Comparison of ENCODE assay signal across 8 mouse cellular contexts in the genomic region with DNA sequence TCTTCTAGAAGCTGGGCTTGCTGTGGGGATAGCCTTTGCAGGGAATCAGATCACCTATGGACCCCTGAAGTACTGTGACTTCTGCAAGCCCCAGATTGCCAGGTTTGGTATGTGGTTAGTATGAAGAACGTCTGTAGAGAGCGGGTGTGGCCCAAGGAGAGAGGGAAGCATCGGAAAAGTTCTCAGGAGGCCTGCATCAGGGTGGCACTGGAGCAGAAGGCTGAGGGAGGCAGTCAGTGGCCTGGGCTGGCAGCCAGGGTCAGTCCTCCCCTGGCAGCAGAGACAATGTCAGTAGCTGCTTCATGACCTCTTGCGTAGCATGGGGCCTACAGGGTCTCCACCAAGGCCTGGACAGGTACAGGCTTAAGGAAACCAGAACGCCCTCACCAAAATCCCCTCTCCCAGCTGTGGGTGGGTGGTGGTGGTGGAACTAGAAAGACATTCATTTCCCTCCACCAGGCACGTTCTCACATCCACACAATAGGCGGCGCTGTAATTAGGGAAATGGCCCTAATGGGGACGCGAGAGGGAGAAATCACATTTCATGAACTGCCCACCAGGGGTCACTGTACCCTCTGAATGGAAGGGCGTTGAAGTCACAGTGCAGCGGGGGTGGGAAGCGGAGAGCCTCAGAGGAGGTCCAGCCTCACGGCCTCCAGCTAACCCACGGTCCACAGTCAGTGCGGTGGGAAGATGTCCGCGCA. TPM values are rescaled to one million over a fixed set of nuclear protein-coding genes. Genes with fewer than 3 reads are reported as not detected.
DNase-seq lines count a peak whose midpoint lies in the region; ATAC-seq lines count a peak whose summit lies in the region.

No protein-coding gene starts in this region.

- H3K4me1 ChIP-seq in embryonic facial prominence, embryonic 14.5 days (ENCODE audit: control insufficient read depth, insufficient read depth, low read length), result peaks cover 9% of the 10 kb centered on the region
- H3K4me1 ChIP-seq in heart, embryonic 10.5 days, result peaks cover 24% of the 10 kb centered on the region
- peaks cover 3% of the 10 kb centered on the region; the same call in 1 of the 2 replicates for H3K4me1 ChIP-seq in kidney, embryonic 14.5 days (ENCODE audit: control insufficient read depth, insufficient read depth, low read length)
- H3K4me1 ChIP-seq in limb, embryonic 15.5 days, result peaks cover 36% of the 10 kb centered on the region

- H3K27ac ChIP-seq in embryonic facial prominence, embryonic 14.5 days (replicated peaks; ENCODE audit: low read depth, low read length), result no peak overlapping the region
- no peak overlapping the region for H3K27ac ChIP-seq in heart, embryonic 10.5 days
- no peak overlapping the region for H3K27ac ChIP-seq in kidney, embryonic 14.5 days (ENCODE audit: low read depth, low read length)
- H3K27ac ChIP-seq in limb, embryonic 15.5 days, result no peak overlapping the region

- peak overlapping the region; percentile 22 for H3K4me3 ChIP-seq in embryonic facial prominence, embryonic 14.5 days (ENCODE audit: low read depth, low read length)
- peak overlapping the region; percentile 53 for H3K4me3 ChIP-seq in heart, embryonic 10.5 days
- H3K4me3 ChIP-seq in kidney, embryonic 14.5 days (ENCODE audit: low read length), result peak overlapping the region; percentile 16
- H3K4me3 ChIP-seq in limb, embryonic 15.5 days, result peak overlapping the region; percentile 29

- peak overlapping the region; percentile 28; the same call in 1 of the 2 replicates for H3K9ac ChIP-seq in embryonic facial prominence, embryonic 14.5 days (ENCODE audit: low read depth, low read length)
- no peak overlapping the region for H3K9ac ChIP-seq in kidney, embryonic 14.5 days (ENCODE audit: low read depth, low read length)
- H3K9ac ChIP-seq in limb, embryonic 15.5 days, result no peak overlapping the region

- WGBS in embryonic facial prominence, embryonic 14.5 days, result 26% methylated on average over 18 of the region's 18 CpGs
- WGBS in heart, embryonic 10.5 days, result 28% methylated on average over 18 of the region's 18 CpGs
- WGBS in kidney, embryonic 14.5 days, result 27% methylated on average over 18 of the region's 18 CpGs
- WGBS in limb, embryonic 15.5 days, result 28% methylated on average over 18 of the region's 18 CpGs

- peaks cover 22% of the 10 kb centered on the region for H3K27me3 ChIP-seq in embryonic facial prominence, embryonic 14.5 days (replicated peaks; ENCODE audit: control insufficient read depth, insufficient read depth, low read length)
- peaks cover 53% of the 10 kb centered on the region for H3K27me3 ChIP-seq in heart, embryonic 10.5 days (ENCODE audit: insufficient read depth, poor library complexity, severe bottlenecking)
- H3K27me3 ChIP-seq in kidney, embryonic 14.5 days (ENCODE audit: control insufficient read depth, insufficient read depth, low read length), result peaks cover 18% of the 10 kb centered on the region
- H3K27me3 ChIP-seq in limb, embryonic 15.5 days, result peaks cover 38% of the 10 kb centered on the region

- H3K36me3 ChIP-seq in embryonic facial prominence, embryonic 14.5 days (ENCODE audit: control insufficient read depth, insufficient read depth, low read length), result no peaks in the 10 kb centered on the region
- no peaks in the 10 kb centered on the region for H3K36me3 ChIP-seq in heart, embryonic 10.5 days
- H3K36me3 ChIP-seq in kidney, embryonic 14.5 days (ENCODE audit: control insufficient read depth, insufficient read depth, low read length), result no peaks in the 10 kb centered on the region
- no peaks in the 10 kb centered on the region for H3K36me3 ChIP-seq in limb, embryonic 15.5 days

- peak; percentile 38; the same call in 1 of the 2 replicates for ATAC-seq in embryonic facial prominence, embryonic 14.5 days (ENCODE audit: low read depth)
- peak; percentile 74 for ATAC-seq in kidney, embryonic 14.5 days (ENCODE audit: low FRiP score, low TSS enrichment)
- ATAC-seq in limb, embryonic 15.5 days (ENCODE audit: insufficient number of reproducible peaks, low FRiP score, low TSS enrichment, low read depth), result no peak
- peak; percentile 77 for ATAC-seq in monocyte, adult 5-6 weeks (replicated peaks; ENCODE audit: insufficient number of reproducible peaks, low FRiP score, low TSS enrichment, poor library complexity, severe bottlenecking)

- peak; percentile 88 for DNase-seq in 416B (ENCODE audit: low read depth)
- DNase-seq in adrenal gland, postnatal 36 days, result peak; percentile 82 to 90
- peak; percentile 87 for DNase-seq in embryonic facial prominence, embryonic 14.5 days (ENCODE audit: low spot score)
- DNase-seq in heart, embryonic 10.5 days (ENCODE audit: low spot score), result peak; percentile 87
- DNase-seq in spleen, postnatal 36 days (ENCODE audit: low spot score in 2 of 2), result peak; percentile 67 to 75

- H3K4me2 ChIP-seq in embryonic facial prominence, embryonic 14.5 days (ENCODE audit: low read depth, low read length), result peak overlapping the region; percentile 46
- peak overlapping the region; percentile 35 for H3K4me2 ChIP-seq in kidney, embryonic 14.5 days (replicated peaks; ENCODE audit: low read depth, low read length)
- H3K4me2 ChIP-seq in limb, embryonic 15.5 days, result peak overlapping the region; percentile 47

- no peaks in the 10 kb centered on the region for H3K9me3 ChIP-seq in embryonic facial prominence, embryonic 14.5 days (ENCODE audit: control insufficient read depth, low read length)
- H3K9me3 ChIP-seq in heart, embryonic 10.5 days, result no peaks in the 10 kb centered on the region
- H3K9me3 ChIP-seq in kidney, embryonic 14.5 days (ENCODE audit: control insufficient read depth, low read length), result no peaks in the 10 kb centered on the region
- H3K9me3 ChIP-seq in limb, embryonic 15.5 days, result no peaks in the 10 kb centered on the region

RNA-seq across cellular contexts. Expression of gene Arhgap27, which starts 31.2 kb away (rescaled TPM):
- 10 to 100 TPM; 10.1 to 16.3 TPM for total RNA-seq in adrenal gland, postnatal 36 days (2021)
- 8.6 and 9.4 TPM in 2 replicates for polyA plus RNA-seq in embryonic facial prominence, embryonic 14.5 days (2014; fragmentation: Nextera tagmentation; extraction: Ambion mirVana)
- 5.7 and 6.0 TPM in 2 replicates for polyA plus RNA-seq in heart, embryonic 10.5 days (2016; fragmentation: Nextera tagmentation; extraction: Ambion mirVana)
- polyA plus RNA-seq in kidney, embryonic 14.5 days (2014; fragmentation: Nextera tagmentation; extraction: Ambion mirVana), result 11.7 and 15.6 TPM in 2 replicates
- polyA plus RNA-seq in limb, embryonic 15.5 days (2015; fragmentation: Nextera tagmentation; extraction: Ambion mirVana), result 11.7 and 14.0 TPM in 2 replicates
- 59.2 to 68.0 TPM (median 67.2 TPM) in 3 replicates for total RNA-seq in monocyte, adult 5-6 weeks (2017)
